Mouse (Mus musculus): ENCODE data around the gene Tnfsf11. TPM values are rescaled to one million over a fixed set of nuclear protein-coding genes. Genes with fewer than 3 reads are reported as not detected.

Tnfsf11 gene
- total RNA-seq (2014; fragmentation: Nextera tagmentation) (not detected in 2 replicates), total RNA-seq (2017) (0.06 TPM in 1 of 2 replicates, not detected in the other), polyA plus RNA-seq (2012) (not detected in 2 replicates)

DNA sequence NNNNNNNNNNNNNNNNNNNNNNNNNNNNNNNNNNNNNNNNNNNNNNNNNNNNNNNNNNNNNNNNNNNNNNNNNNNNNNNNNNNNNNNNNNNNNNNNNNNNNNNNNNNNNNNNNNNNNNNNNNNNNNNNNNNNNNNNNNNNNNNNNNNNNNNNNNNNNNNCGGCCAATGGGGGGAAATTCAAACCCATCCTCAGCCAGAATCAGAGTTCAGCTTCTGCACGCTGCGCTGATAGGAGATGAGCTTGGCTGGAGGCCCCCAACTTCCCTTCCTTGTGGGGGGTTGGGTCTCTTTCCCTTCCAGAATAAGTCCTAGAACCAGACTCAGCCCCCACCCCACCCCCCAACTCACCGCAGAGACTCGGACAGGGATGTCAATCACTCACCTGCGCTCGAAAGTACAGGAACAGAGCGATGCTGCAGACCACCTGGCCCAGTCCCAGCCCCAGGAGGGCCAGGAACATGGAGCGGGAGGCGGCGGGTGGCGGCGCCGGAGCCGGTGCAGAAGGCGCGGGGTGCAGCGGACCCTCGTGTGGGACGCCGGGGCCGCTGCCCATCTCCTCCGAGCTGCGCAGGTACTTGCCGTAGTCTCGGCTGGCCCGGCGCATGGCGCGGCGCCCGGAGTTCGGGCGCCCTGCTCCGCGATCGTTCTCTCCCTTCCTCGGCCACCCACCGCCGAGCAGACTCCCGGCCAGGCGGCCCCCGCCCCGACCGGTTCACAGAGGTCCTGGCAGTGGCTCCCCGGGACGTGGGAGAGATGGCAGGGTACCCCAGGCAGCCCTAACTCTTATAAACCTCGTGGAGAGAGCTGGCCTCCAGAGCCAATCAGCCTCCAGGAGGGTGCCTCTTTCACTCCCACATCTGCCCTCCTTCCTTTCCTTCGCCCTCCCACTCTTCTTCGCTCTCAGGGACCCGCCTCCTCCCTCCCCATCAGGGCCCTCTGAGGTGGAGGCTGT is at the start of gene Tnfsf11:
Gene Tnfsf11, minus strand, starts transcription at position 758 of the 952 bp plus-strand sequence.
- Histone ChIP-seq H3K4me1 (ENCODE audit: insufficient read depth, low read depth, low read length) (no peaks in the 10 kb centered on the region), H3K36me3 (replicated peaks) (no peaks in the 10 kb centered on the region), H3K27me3 (ENCODE audit: insufficient read depth, low read length) (no peaks in the 10 kb centered on the region), H3K9me3 (replicated peaks) (peaks cover 56% of the 10 kb centered on the region), H3K4me3 (ENCODE audit: low read depth, low read length) (no peak within 1 kb of the TSS; the same call in 1 of the 2 replicates)
- DNase-seq (ENCODE audit: low spot score) = no peak
- no peak for ATAC-seq (ENCODE audit: extremely low read depth, insufficient number of reproducible peaks, low FRiP score, poor library complexity, severe bottlenecking)
- no peak for TF ChIP-seq GATA1 (IDR thresholded peaks at IDR 0.05; ENCODE audit: borderline replicate concordance, low read length)
- no peak for TF ChIP-seq CTCF (IDR thresholded peaks at IDR 0.05; ENCODE audit: low read depth, low read length)
- no peak for TF ChIP-seq TAL1 (conservative IDR thresholded peaks at IDR 0.05; ENCODE audit: low read depth, low read length)
- no peak for TF ChIP-seq POLR2AphosphoS5 (IDR thresholded peaks at IDR 0.05; ENCODE audit: insufficient replicate concordance, low read depth, low read length)
- no peak for TF ChIP-seq GATA2 (IDR thresholded peaks at IDR 0.05; ENCODE audit: borderline replicate concordance, low read depth, low read length)

- no peaks in the 10 kb centered on the region for H3K36me3 ChIP-seq (replicated peaks)
- DNase-seq (ENCODE audit: low spot score) (no peak), ATAC-seq (ENCODE audit: extremely low read depth, insufficient number of reproducible peaks, low FRiP score, poor library complexity, severe bottlenecking) (no peak)
- no peaks in the 10 kb centered on the region for H3K27me3 ChIP-seq (ENCODE audit: insufficient read depth, low read length)
- peaks cover 26% of the 10 kb centered on the region for H3K9me3 ChIP-seq (replicated peaks)
- no peaks in the 10 kb centered on the region for H3K4me1 ChIP-seq (ENCODE audit: insufficient read depth, low read depth, low read length)
- no peak for TF ChIP-seq GATA2 (IDR thresholded peaks at IDR 0.05; ENCODE audit: borderline replicate concordance, low read depth, low read length)
- TF ChIP-seq CTCF (IDR thresholded peaks at IDR 0.05; ENCODE audit: low read depth, low read length) = no peak
- no peak for TF ChIP-seq POLR2AphosphoS5 (IDR thresholded peaks at IDR 0.05; ENCODE audit: insufficient replicate concordance, low read depth, low read length)
- TF ChIP-seq TAL1 (conservative IDR thresholded peaks at IDR 0.05; ENCODE audit: low read depth, low read length) = no peak
- TF ChIP-seq GATA1 (IDR thresholded peaks at IDR 0.05; ENCODE audit: borderline replicate concordance, low read length) = no peak
- no peak overlapping the region for H3K4me3 ChIP-seq (ENCODE audit: low read depth, low read length)
Observed at GRCm38 (mm10) chr14:78356764-78357163, 48.9 kb upstream of the Tnfsf11 start.

GRCm38 (mm10) chr14:78355381-78355780 is 47.5 kb upstream of the Tnfsf11 start:
- DNase-seq (ENCODE audit: low spot score) (no peak), ATAC-seq (ENCODE audit: extremely low read depth, insufficient number of reproducible peaks, low FRiP score, poor library complexity, severe bottlenecking) (no peak)
- H3K9me3 ChIP-seq (replicated peaks) = peaks cover 34% of the 10 kb centered on the region
- no peak overlapping the region for H3K4me3 ChIP-seq (ENCODE audit: low read depth, low read length)
- H3K36me3 ChIP-seq (replicated peaks) = no peaks in the 10 kb centered on the region
- no peaks in the 10 kb centered on the region for H3K27me3 ChIP-seq (ENCODE audit: insufficient read depth, low read length)
- TF ChIP-seq CTCF (IDR thresholded peaks at IDR 0.05; ENCODE audit: low read depth, low read length) = no peak
- no peak for TF ChIP-seq TAL1 (conservative IDR thresholded peaks at IDR 0.05; ENCODE audit: low read depth, low read length)
- no peak for TF ChIP-seq GATA2 (IDR thresholded peaks at IDR 0.05; ENCODE audit: borderline replicate concordance, low read depth, low read length)
- TF ChIP-seq GATA1 (IDR thresholded peaks at IDR 0.05; ENCODE audit: borderline replicate concordance, low read length) = no peak
- TF ChIP-seq POLR2AphosphoS5 (IDR thresholded peaks at IDR 0.05; ENCODE audit: insufficient replicate concordance, low read depth, low read length) = no peak
- no peaks in the 10 kb centered on the region for H3K4me1 ChIP-seq (ENCODE audit: insufficient read depth, low read depth, low read length)

DNA sequence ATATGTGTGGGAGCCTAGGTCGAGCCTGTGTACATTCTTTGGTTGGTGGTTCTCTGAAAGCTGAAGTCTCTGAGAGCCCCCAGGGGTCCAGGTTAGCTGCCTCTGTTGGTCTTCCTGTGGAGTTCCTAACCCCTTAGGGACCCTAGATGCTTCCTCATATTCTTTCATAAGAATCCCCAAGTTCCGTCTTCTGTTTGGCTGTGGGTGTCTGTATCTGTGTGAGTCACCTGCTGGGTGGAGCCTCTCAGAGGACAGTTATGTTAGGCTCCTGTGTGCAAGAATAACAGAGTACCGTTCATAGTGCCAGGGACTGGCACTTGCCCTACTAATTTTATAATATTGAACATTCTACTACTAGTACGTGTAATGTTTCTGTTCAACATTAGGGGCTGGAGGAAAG is 45.0 kb upstream of the Tnfsf11 start:
- no peak for DNase-seq (ENCODE audit: low spot score)
- Histone ChIP-seq H3K4me1 (ENCODE audit: insufficient read depth, low read depth, low read length) (no peaks in the 10 kb centered on the region), H3K9me3 (replicated peaks) (peaks cover 36% of the 10 kb centered on the region), H3K27me3 (ENCODE audit: insufficient read depth, low read length) (no peaks in the 10 kb centered on the region), H3K36me3 (replicated peaks) (no peaks in the 10 kb centered on the region), H3K4me3 (ENCODE audit: low read depth, low read length) (no peak overlapping the region)
- ATAC-seq (ENCODE audit: extremely low read depth, insufficient number of reproducible peaks, low FRiP score, poor library complexity, severe bottlenecking) = no peak
- no peak for TF ChIP-seq CTCF (IDR thresholded peaks at IDR 0.05; ENCODE audit: low read depth, low read length)
- no peak for TF ChIP-seq GATA2 (IDR thresholded peaks at IDR 0.05; ENCODE audit: borderline replicate concordance, low read depth, low read length)
- no peak for TF ChIP-seq GATA1 (IDR thresholded peaks at IDR 0.05; ENCODE audit: borderline replicate concordance, low read length)
- TF ChIP-seq POLR2AphosphoS5 (IDR thresholded peaks at IDR 0.05; ENCODE audit: insufficient replicate concordance, low read depth, low read length) = no peak
- no peak for TF ChIP-seq TAL1 (conservative IDR thresholded peaks at IDR 0.05; ENCODE audit: low read depth, low read length)

- Histone ChIP-seq H3K36me3 (replicated peaks) (no peaks in the 10 kb centered on the region), H3K9me3 (replicated peaks) (peaks cover 35% of the 10 kb centered on the region), H3K4me1 (ENCODE audit: insufficient read depth, low read depth, low read length) (no peaks in the 10 kb centered on the region), H3K27me3 (ENCODE audit: insufficient read depth, low read length) (no peaks in the 10 kb centered on the region), H3K4me3 (ENCODE audit: low read depth, low read length) (no peak overlapping the region)
- TF ChIP-seq GATA1 (IDR thresholded peaks at IDR 0.05; ENCODE audit: borderline replicate concordance, low read length) (no peak), CTCF (IDR thresholded peaks at IDR 0.05; ENCODE audit: low read depth, low read length) (no peak), GATA2 (IDR thresholded peaks at IDR 0.05; ENCODE audit: borderline replicate concordance, low read depth, low read length) (no peak), TAL1 (conservative IDR thresholded peaks at IDR 0.05; ENCODE audit: low read depth, low read length) (no peak)
- ATAC-seq (ENCODE audit: extremely low read depth, insufficient number of reproducible peaks, low FRiP score, poor library complexity, severe bottlenecking) (no peak), DNase-seq (ENCODE audit: low spot score) (no peak)
Observed at GRCm38 (mm10) chr14:78351544-78351943, 43.7 kb upstream of the Tnfsf11 start.

- TF ChIP-seq CTCF (IDR thresholded peaks at IDR 0.05; ENCODE audit: low read depth, low read length) = no peak
- TF ChIP-seq GATA2 (IDR thresholded peaks at IDR 0.05; ENCODE audit: borderline replicate concordance, low read depth, low read length) = no peak
- TF ChIP-seq POLR2AphosphoS5 (IDR thresholded peaks at IDR 0.05; ENCODE audit: insufficient replicate concordance, low read depth, low read length) = no peak
- no peak for TF ChIP-seq GATA1 (IDR thresholded peaks at IDR 0.05; ENCODE audit: borderline replicate concordance, low read length)
- no peak for TF ChIP-seq TAL1 (conservative IDR thresholded peaks at IDR 0.05; ENCODE audit: low read depth, low read length)
- no peaks in the 10 kb centered on the region for H3K4me1 ChIP-seq (ENCODE audit: insufficient read depth, low read depth, low read length)
- no peak overlapping the region for H3K4me3 ChIP-seq (ENCODE audit: low read depth, low read length)
- DNase-seq (ENCODE audit: low spot score) (no peak), ATAC-seq (ENCODE audit: extremely low read depth, insufficient number of reproducible peaks, low FRiP score, poor library complexity, severe bottlenecking) (no peak)
- H3K9me3 ChIP-seq (replicated peaks) = peaks cover 38% of the 10 kb centered on the region
- H3K36me3 ChIP-seq (replicated peaks) = no peaks in the 10 kb centered on the region
- no peaks in the 10 kb centered on the region for H3K27me3 ChIP-seq (ENCODE audit: insufficient read depth, low read length)
Observed at GRCm38 (mm10) chr14:78347715-78348114, 39.9 kb upstream of the Tnfsf11 start.
